ENCODE assay signal across 9 mouse cellular contexts in genomic region chr10:70717464-70717863, GRCm38 (mm10).
DNase-seq lines count a peak whose midpoint lies in the region; ATAC-seq and TF ChIP-seq lines count a peak whose summit lies in the region.
"Had no signal": no experiment of that assay in that cellular context is flagged by ENCODE, and none has a peak within 500 bp of the region (broad histone marks: within the 10 kb centered on the region; RNA-seq: fewer than 3 reads in every experiment).

No protein-coding gene starts in this region.

- no peak overlapping the region for H3K4me3 ChIP-seq in neural tube, embryonic 12.5 days
- H3K4me3 ChIP-seq in heart, postnatal 0 days (ENCODE audit: low read depth, low read length): no peak overlapping the region
- H3K4me3 ChIP-seq: myocyte had no signal

- DNase-seq in neural tube, embryonic 10.5 days (ENCODE audit: extremely low spot score, low spot score): no peak
- DNase-seq in embryo, embryonic 10 days (ENCODE audit: low spot score): peak; percentile 25
- DNase-seq in heart, postnatal 0 days (ENCODE audit: low spot score): no peak
- peak; percentile 18 for DNase-seq in skeletal muscle tissue, adult 2 months (ENCODE audit: low read depth, low spot score)
- DNase-seq in lung, postnatal 14 days: no peak
- DNase-seq in lung, postnatal 25 days (ENCODE audit: low spot score): no peak
- no peak for DNase-seq in urinary bladder, postnatal 25 days (ENCODE audit: low spot score)

- 0 out of 2 replicates have a peak, but pooled peaks cover 3% of the 10 kb centered on the region for H3K9me3 ChIP-seq in neural tube, embryonic 12.5 days
- no peaks in the 10 kb centered on the region for H3K9me3 ChIP-seq in heart, postnatal 0 days (replicated peaks; ENCODE audit: control insufficient read depth, low read length)

- no peaks in the 10 kb centered on the region for H3K27me3 ChIP-seq in neural tube, embryonic 12.5 days (replicated peaks)
- no peaks in the 10 kb centered on the region for H3K27me3 ChIP-seq in heart, postnatal 0 days (ENCODE audit: control insufficient read depth, insufficient read depth, low read length)

- H3K4me2 ChIP-seq in neural tube, embryonic 12.5 days (replicated peaks): peak overlapping the region; percentile 34
- H3K4me2 ChIP-seq in heart, postnatal 0 days (ENCODE audit: low read depth, low read length): peak overlapping the region; percentile 12; the same call in 1 of the 2 replicates

- WGBS in neural tube, embryonic 12.5 days: 2% methylated on average over 8 of the region's 8 CpGs
- 29% methylated on average over 2 of the region's 8 CpGs for WGBS in heart, postnatal 0 days

- ATAC-seq in neural tube, embryonic 12.5 days (ENCODE audit: low FRiP score, low read depth): no peak
- no peak for ATAC-seq in heart, postnatal 0 days (ENCODE audit: insufficient read depth, low read depth)

- peaks cover 10% of the 10 kb centered on the region; the same call in 1 of the 2 replicates for H3K4me1 ChIP-seq in neural tube, embryonic 12.5 days
- no peaks in the 10 kb centered on the region for H3K4me1 ChIP-seq in heart, postnatal 0 days (ENCODE audit: control insufficient read depth, insufficient read depth)

- TF ChIP-seq CTCF in heart, postnatal 0 days (IDR thresholded peaks at IDR 0.05; ENCODE audit: low read depth): no peak

- no peak overlapping the region for H3K27ac ChIP-seq in neural tube, embryonic 12.5 days
- H3K27ac ChIP-seq in heart, postnatal 0 days (ENCODE audit: low read depth): peak overlapping the region; percentile 51; the same call in 1 of the 2 replicates

- no peaks in the 10 kb centered on the region for H3K36me3 ChIP-seq in neural tube, embryonic 12.5 days
- H3K36me3 ChIP-seq in heart, postnatal 0 days (replicated peaks; ENCODE audit: control insufficient read depth, insufficient read depth, low read length): no peaks in the 10 kb centered on the region

- 0 out of 2 replicates have a peak overlapping the region, but pooled peaks have one; percentile 8 for H3K9ac ChIP-seq in neural tube, embryonic 12.5 days
- no peak overlapping the region for H3K9ac ChIP-seq in heart, postnatal 0 days (replicated peaks; ENCODE audit: low read depth, low read length)

- TF ChIP-seq EP300 in heart, postnatal 0 days (IDR thresholded peaks at IDR 0.05; ENCODE audit: low read depth): no peak

Comparison
In these comparisons a context has a peak if more than half of its experiments do, and no peak if none do; other contexts are left out.
1. DNase-seq: peak in embryo, embryonic 10 days (single experiment) and skeletal muscle tissue, adult 2 months (single experiment); none in neural tube, embryonic 10.5 days (single experiment), heart, postnatal 0 days (single experiment), lung, postnatal 14 days (single experiment), lung, postnatal 25 days (single experiment) and urinary bladder, postnatal 25 days (single experiment).